ENCODE assay signal across 15 mouse cellular contexts in genomic region chr12:54288747-54289146, GRCm38 (mm10).
DNase-seq lines count a peak whose midpoint lies in the region; ATAC-seq and TF ChIP-seq lines count a peak whose summit lies in the region.
"Had no signal": no experiment of that assay in that cellular context is flagged by ENCODE, and none has a peak within 500 bp of the region (broad histone marks: within the 10 kb centered on the region; RNA-seq: fewer than 3 reads in every experiment).

No protein-coding gene starts in this region.

- no peaks in the 10 kb centered on the region for H3K36me3 ChIP-seq in forebrain, embryonic 10.5 days (replicated peaks)
- no peaks in the 10 kb centered on the region for H3K36me3 ChIP-seq in forebrain, embryonic 11.5 days (ENCODE audit: control insufficient read depth, insufficient read depth, low read length)
- no peaks in the 10 kb centered on the region for H3K36me3 ChIP-seq in hindbrain, embryonic 13.5 days
- no peaks in the 10 kb centered on the region for H3K36me3 ChIP-seq in hindbrain, embryonic 12.5 days
- H3K36me3 ChIP-seq in midbrain, embryonic 10.5 days = no peaks in the 10 kb centered on the region
- no peaks in the 10 kb centered on the region for H3K36me3 ChIP-seq in stomach, postnatal 0 days (ENCODE audit: control insufficient read depth, insufficient read depth, low read length)
- H3K36me3 ChIP-seq: liver, embryonic 13.5 days had no signal

- peaks cover 35% of the 10 kb centered on the region for H3K4me1 ChIP-seq in forebrain, embryonic 10.5 days
- H3K4me1 ChIP-seq in forebrain, embryonic 11.5 days (replicated peaks; ENCODE audit: control insufficient read depth, insufficient read depth, low read length) = peaks cover 4% of the 10 kb centered on the region; the same call in 1 of the 2 replicates
- H3K4me1 ChIP-seq in hindbrain, embryonic 13.5 days (replicated peaks) = peaks cover 35% of the 10 kb centered on the region
- H3K4me1 ChIP-seq in hindbrain, embryonic 12.5 days = peaks cover 21% of the 10 kb centered on the region
- H3K4me1 ChIP-seq in midbrain, embryonic 10.5 days = peaks cover 35% of the 10 kb centered on the region
- H3K4me1 ChIP-seq in stomach, postnatal 0 days (replicated peaks; ENCODE audit: control insufficient read depth, insufficient read depth) = no peaks in the 10 kb centered on the region; the same call in 1 of the 2 replicates
- H3K4me1 ChIP-seq: liver, embryonic 13.5 days had no signal

- no peak for TF ChIP-seq EP300 in stomach, postnatal 0 days (optimal IDR thresholded peaks at IDR 0.05)

- no peak for TF ChIP-seq CTCF in stomach, postnatal 0 days (IDR thresholded peaks at IDR 0.05; ENCODE audit: low read depth)

- no peak overlapping the region for H3K4me3 ChIP-seq in forebrain, embryonic 10.5 days
- no peak overlapping the region for H3K4me3 ChIP-seq in forebrain, embryonic 11.5 days (ENCODE audit: low read depth, low read length)
- H3K4me3 ChIP-seq in hindbrain, embryonic 13.5 days = no peak overlapping the region
- H3K4me3 ChIP-seq in hindbrain, embryonic 12.5 days = no peak overlapping the region
- no peak overlapping the region for H3K4me3 ChIP-seq in midbrain, embryonic 10.5 days
- H3K4me3 ChIP-seq in stomach, postnatal 0 days (ENCODE audit: low read depth, low read length) = no peak overlapping the region
- H3K4me3 ChIP-seq: heart, adult 2 months; liver, embryonic 13.5 days had no signal

- ATAC-seq in forebrain, embryonic 11.5 days (replicated peaks; ENCODE audit: low FRiP score) = no peak
- no peak for ATAC-seq in hindbrain, embryonic 13.5 days (ENCODE audit: low FRiP score)
- no peak for ATAC-seq in hindbrain, embryonic 12.5 days (ENCODE audit: low FRiP score)
- no peak for ATAC-seq in stomach, postnatal 0 days (ENCODE audit: low FRiP score, low TSS enrichment)
- ATAC-seq: Patski had no signal

- H3K9me3 ChIP-seq in forebrain, embryonic 10.5 days = no peaks in the 10 kb centered on the region
- H3K9me3 ChIP-seq in forebrain, embryonic 11.5 days (ENCODE audit: control insufficient read depth, low read length) = no peaks in the 10 kb centered on the region
- H3K9me3 ChIP-seq in hindbrain, embryonic 13.5 days = no peaks in the 10 kb centered on the region
- no peaks in the 10 kb centered on the region for H3K9me3 ChIP-seq in hindbrain, embryonic 12.5 days (replicated peaks)
- H3K9me3 ChIP-seq in midbrain, embryonic 10.5 days (replicated peaks) = no peaks in the 10 kb centered on the region
- H3K9me3 ChIP-seq in stomach, postnatal 0 days (ENCODE audit: control insufficient read depth, low read length) = no peaks in the 10 kb centered on the region
- H3K9me3 ChIP-seq: liver, embryonic 13.5 days had no signal

- H3K9ac ChIP-seq in forebrain, embryonic 11.5 days (ENCODE audit: low read length) = no peak overlapping the region
- H3K9ac ChIP-seq in hindbrain, embryonic 13.5 days = no peak overlapping the region
- no peak overlapping the region for H3K9ac ChIP-seq in hindbrain, embryonic 12.5 days
- H3K9ac ChIP-seq in stomach, postnatal 0 days (ENCODE audit: low read length) = no peak overlapping the region
- H3K9ac ChIP-seq: liver, embryonic 13.5 days had no signal

- no peak overlapping the region for H3K4me2 ChIP-seq in forebrain, embryonic 11.5 days (ENCODE audit: low read depth, low read length, severe bottlenecking)
- H3K4me2 ChIP-seq in hindbrain, embryonic 13.5 days = no peak overlapping the region
- no peak overlapping the region for H3K4me2 ChIP-seq in hindbrain, embryonic 12.5 days (replicated peaks)
- no peak overlapping the region for H3K4me2 ChIP-seq in stomach, postnatal 0 days (replicated peaks; ENCODE audit: low read depth)
- H3K4me2 ChIP-seq: liver, embryonic 13.5 days had no signal

- peak overlapping the region; percentile 71 for H3K27ac ChIP-seq in forebrain, embryonic 10.5 days
- H3K27ac ChIP-seq in forebrain, embryonic 11.5 days (ENCODE audit: low read depth, low read length) = no peak overlapping the region
- peak overlapping the region; percentile 73 for H3K27ac ChIP-seq in hindbrain, embryonic 13.5 days
- no peak overlapping the region for H3K27ac ChIP-seq in hindbrain, embryonic 12.5 days
- peak overlapping the region; percentile 82 for H3K27ac ChIP-seq in midbrain, embryonic 10.5 days (replicated peaks)
- H3K27ac ChIP-seq in stomach, postnatal 0 days (replicated peaks) = no peak overlapping the region
- H3K27ac ChIP-seq: heart, adult 2 months; kidney, postnatal 0 days; liver, embryonic 13.5 days had no signal

- DNase-seq in forebrain, embryonic 10.5 days (ENCODE audit: extremely low spot score, low spot score) = peak; percentile 14
- no peak for DNase-seq in forebrain, embryonic 11.5 days (ENCODE audit: low spot score)
- no peak for DNase-seq in midbrain, embryonic 10.5 days (ENCODE audit: low spot score)
- DNase-seq in stomach, postnatal 0 days (ENCODE audit: low spot score) = peak; percentile 6
- no peak for DNase-seq in lung, postnatal 10 days
- DNase-seq in gastrocnemius, postnatal 4 days (ENCODE audit: low spot score in 2 of 2) = no peak
- DNase-seq: cerebellum, adult 9-10 months; layer of hippocampus, adult 9-11 months; liver, embryonic 13.5 days; right cerebral cortex, postnatal 25 days had no signal

- no peaks in the 10 kb centered on the region for H3K27me3 ChIP-seq in forebrain, embryonic 10.5 days (ENCODE audit: poor library complexity, severe bottlenecking)
- H3K27me3 ChIP-seq in forebrain, embryonic 11.5 days (ENCODE audit: control insufficient read depth, insufficient read depth, low read length) = no peaks in the 10 kb centered on the region
- H3K27me3 ChIP-seq in hindbrain, embryonic 13.5 days = no peaks in the 10 kb centered on the region
- no peaks in the 10 kb centered on the region for H3K27me3 ChIP-seq in hindbrain, embryonic 12.5 days
- H3K27me3 ChIP-seq in midbrain, embryonic 10.5 days (ENCODE audit: low read depth, poor library complexity, severe bottlenecking) = no peaks in the 10 kb centered on the region
- H3K27me3 ChIP-seq in stomach, postnatal 0 days (ENCODE audit: control insufficient read depth, insufficient read depth, low read length) = no peaks in the 10 kb centered on the region
- H3K27me3 ChIP-seq: liver, embryonic 13.5 days; Patski had no signal

- 86% methylated on average over 4 of the region's 4 CpGs for WGBS in forebrain, embryonic 10.5 days
- WGBS in forebrain, embryonic 11.5 days = 74% methylated on average over 4 of the region's 4 CpGs
- WGBS in hindbrain, embryonic 13.5 days = 55% methylated on average over 4 of the region's 4 CpGs
- WGBS in hindbrain, embryonic 12.5 days = 69% methylated on average over 4 of the region's 4 CpGs
- 71% methylated on average over 4 of the region's 4 CpGs for WGBS in midbrain, embryonic 10.5 days
- WGBS in stomach, postnatal 0 days = 54% methylated on average over 4 of the region's 4 CpGs

Comparison
In these comparisons a context has a peak if more than half of its experiments do, and no peak if none do; other contexts are left out.
1. DNase-seq: peak in forebrain, embryonic 10.5 days (single experiment) and stomach, postnatal 0 days (single experiment); none in forebrain, embryonic 11.5 days (single experiment), midbrain, embryonic 10.5 days (single experiment), lung, postnatal 10 days (single experiment) and gastrocnemius, postnatal 4 days (0 of 2).
2. H3K27ac ChIP-seq: peak in forebrain, embryonic 10.5 days (single experiment), hindbrain, embryonic 13.5 days (single experiment) and midbrain, embryonic 10.5 days (single experiment); none in forebrain, embryonic 11.5 days (single experiment), hindbrain, embryonic 12.5 days (single experiment) and stomach, postnatal 0 days (single experiment).